Mouse (Mus musculus): ENCODE data around the gene Nod1. TPM values are rescaled to one million over a fixed set of nuclear protein-coding genes. Genes with fewer than 3 reads are reported as not detected.
"Not testable (repeated sequence)": the region's sequence is repeated elsewhere in the genome, so short reads cannot be mapped to it uniquely, and the experiment has no call there.

The Nod1 gene
- polyA plus RNA-seq, 1 experiment from 2014 or later = 2.7 TPM

- H3K36me3 ChIP-seq (replicated peaks; ENCODE audit: control insufficient read depth, insufficient read depth) = no peaks in the 10 kb centered on the region
Measured at GRCm38 (mm10) chr6:54969801-54970200, 2.6 kb downstream of the Nod1 start.

GRCm38 (mm10) chr6:54967591-54967990 is 4.8 kb downstream of the Nod1 start:
- H3K27ac ChIP-seq = no peak overlapping the region
- H3K4me2 ChIP-seq (replicated peaks) = no peak overlapping the region
- 47% methylated on average over 10 of the region's 10 CpGs for WGBS
- peaks cover 9% of the 10 kb centered on the region; the same call in 1 of the 2 replicates for H3K27me3 ChIP-seq (ENCODE audit: control insufficient read depth, insufficient read depth, low read length)
- H3K9me3 ChIP-seq (ENCODE audit: control insufficient read depth, low read length) = no peaks in the 10 kb centered on the region
- no peak overlapping the region for H3K9ac ChIP-seq
- H3K36me3 ChIP-seq (replicated peaks; ENCODE audit: control insufficient read depth, insufficient read depth) = no peaks in the 10 kb centered on the region
- ATAC-seq (ENCODE audit: low FRiP score) (no peak), DNase-seq (ENCODE audit: low spot score) (no peak)
- no peak overlapping the region for H3K4me3 ChIP-seq (replicated peaks; ENCODE audit: low read length)
- no peaks in the 10 kb centered on the region for H3K4me1 ChIP-seq (replicated peaks; ENCODE audit: control insufficient read depth, insufficient read depth, low read length)

More at GRCm38 (mm10) chr6:54969801-54970200, 2.6 kb downstream of the Nod1 start:
- Histone ChIP-seq H3K9ac (no peak overlapping the region), H3K4me2 (replicated peaks) (no peak overlapping the region), H3K4me3 (replicated peaks; ENCODE audit: low read length) (no peak overlapping the region), H3K27ac (no peak overlapping the region), H3K4me1 (replicated peaks; ENCODE audit: control insufficient read depth, insufficient read depth, low read length) (no peaks in the 10 kb centered on the region), H3K9me3 (ENCODE audit: control insufficient read depth, low read length) (no peaks in the 10 kb centered on the region), H3K27me3 (ENCODE audit: control insufficient read depth, insufficient read depth, low read length) (peaks cover 16% of the 10 kb centered on the region; the same call in 1 of the 2 replicates)
- ATAC-seq (ENCODE audit: low FRiP score) (no peak), DNase-seq (ENCODE audit: low spot score) (no peak)
- 75% methylated on average over 2 of the region's 2 CpGs for WGBS

DNA sequence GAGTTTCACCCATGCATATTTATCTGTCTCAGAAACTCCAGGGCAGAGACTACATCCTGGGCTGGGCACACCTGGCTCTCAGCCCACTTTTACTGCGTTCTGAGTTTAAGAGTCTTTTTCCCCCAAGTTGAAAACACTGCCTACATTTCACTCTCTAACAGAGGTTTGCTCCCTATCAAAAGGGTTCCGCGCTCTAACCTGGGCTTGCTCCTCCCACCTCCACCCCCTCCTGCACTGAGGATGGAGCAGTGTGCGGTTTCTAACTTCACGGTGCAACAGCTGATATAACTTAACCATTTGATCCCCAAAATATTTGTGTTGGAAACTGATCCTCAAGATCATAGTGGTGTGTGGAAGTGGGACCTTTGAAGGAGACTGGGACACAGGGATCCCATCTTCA is 7.2 kb downstream of the Nod1 start:
- DNase-seq (ENCODE audit: low spot score) (no peak), ATAC-seq (ENCODE audit: low FRiP score) (no peak)
- H3K9ac ChIP-seq = no peak overlapping the region
- H3K4me3 ChIP-seq (replicated peaks; ENCODE audit: low read length) = no peak overlapping the region
- H3K36me3 ChIP-seq (replicated peaks; ENCODE audit: control insufficient read depth, insufficient read depth) = no peaks in the 10 kb centered on the region
- no peak overlapping the region for H3K27ac ChIP-seq
- no peak overlapping the region for H3K4me2 ChIP-seq (replicated peaks)
- no peaks in the 10 kb centered on the region for H3K9me3 ChIP-seq (ENCODE audit: control insufficient read depth, low read length)
- no peaks in the 10 kb centered on the region for H3K4me1 ChIP-seq (replicated peaks; ENCODE audit: control insufficient read depth, insufficient read depth, low read length)
- WGBS = 57% methylated on average over 5 of the region's 5 CpGs
- no peaks in the 10 kb centered on the region for H3K27me3 ChIP-seq (ENCODE audit: control insufficient read depth, insufficient read depth, low read length)

DNA sequence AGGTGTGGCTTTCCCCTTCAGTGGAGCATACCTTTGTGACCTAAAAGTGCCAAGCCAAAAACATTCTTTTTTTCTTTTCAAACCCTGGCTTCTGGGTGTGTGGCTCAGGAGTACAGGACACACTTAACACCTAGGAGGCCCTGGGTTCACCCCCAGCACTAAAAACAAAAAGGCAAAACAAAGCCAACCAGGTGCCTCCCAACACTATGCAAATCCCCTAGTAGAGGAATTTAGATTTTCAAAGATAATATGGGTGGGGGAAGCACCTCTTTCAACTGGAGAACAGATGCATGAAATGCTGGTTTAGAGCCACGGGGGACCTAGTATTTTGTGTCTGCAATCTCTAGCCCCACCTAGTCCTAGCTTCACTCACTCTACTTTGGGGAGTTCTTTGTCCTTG is 7.7 kb downstream of the Nod1 start:
- DNase-seq (ENCODE audit: low spot score) = no peak
- Histone ChIP-seq H3K4me1 (replicated peaks; ENCODE audit: control insufficient read depth, insufficient read depth, low read length) (no peaks in the 10 kb centered on the region), H3K36me3 (replicated peaks; ENCODE audit: control insufficient read depth, insufficient read depth) (no peaks in the 10 kb centered on the region), H3K4me2 (replicated peaks) (no peak overlapping the region), H3K9me3 (ENCODE audit: control insufficient read depth, low read length) (no peaks in the 10 kb centered on the region), H3K9ac (no peak overlapping the region), H3K27me3 (ENCODE audit: control insufficient read depth, insufficient read depth, low read length) (no peaks in the 10 kb centered on the region), H3K27ac (no peak overlapping the region), H3K4me3 (replicated peaks; ENCODE audit: low read length) (no peak overlapping the region)
- WGBS = 61% methylated on average over 1 of the region's 1 CpGs
- no peak for ATAC-seq (ENCODE audit: low FRiP score)

- no peaks in the 10 kb centered on the region for H3K27me3 ChIP-seq (ENCODE audit: control insufficient read depth, insufficient read depth, low read length)
- 86% methylated on average over 2 of the region's 2 CpGs for WGBS
- H3K9ac ChIP-seq = no peak overlapping the region
- ATAC-seq (ENCODE audit: low FRiP score) (no peak), DNase-seq (ENCODE audit: low spot score) (no peak)
- no peaks in the 10 kb centered on the region for H3K4me1 ChIP-seq (replicated peaks; ENCODE audit: control insufficient read depth, insufficient read depth, low read length)
- H3K27ac ChIP-seq = no peak overlapping the region
- H3K4me2 ChIP-seq (replicated peaks) = no peak overlapping the region
- H3K36me3 ChIP-seq (replicated peaks; ENCODE audit: control insufficient read depth, insufficient read depth) = no peaks in the 10 kb centered on the region
- H3K4me3 ChIP-seq (replicated peaks; ENCODE audit: low read length) = no peak overlapping the region
- H3K9me3 ChIP-seq (ENCODE audit: control insufficient read depth, low read length) = no peaks in the 10 kb centered on the region
Measured at GRCm38 (mm10) chr6:54963599-54963998, 8.8 kb downstream of the Nod1 start.

DNA sequence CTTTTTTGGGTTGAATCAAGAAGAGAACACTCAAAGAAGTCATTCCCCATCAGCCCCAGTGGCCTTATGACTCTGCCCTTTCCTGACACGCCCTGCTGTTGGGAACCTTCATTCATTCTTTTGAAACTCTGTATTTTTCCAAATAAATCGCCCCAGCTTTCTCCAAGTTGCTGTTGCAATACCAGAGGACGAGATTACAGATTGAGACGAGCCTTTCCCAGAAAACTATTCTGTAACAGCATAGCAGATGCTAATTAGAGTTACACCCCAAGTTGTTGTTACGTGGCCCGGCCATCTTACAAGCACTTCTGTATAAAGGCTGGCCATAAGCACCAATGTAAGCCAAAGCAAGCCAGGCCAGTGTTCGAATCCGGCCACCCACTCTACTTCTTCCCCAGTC is 14.8 kb downstream of the Nod1 start:
- Histone ChIP-seq H3K9me3 (ENCODE audit: control insufficient read depth, low read length) (no peaks in the 10 kb centered on the region), H3K4me1 (replicated peaks; ENCODE audit: control insufficient read depth, insufficient read depth, low read length) (no peaks in the 10 kb centered on the region), H3K36me3 (replicated peaks; ENCODE audit: control insufficient read depth, insufficient read depth) (no peaks in the 10 kb centered on the region), H3K27ac (no peak overlapping the region), H3K9ac (no peak overlapping the region), H3K4me3 (replicated peaks; ENCODE audit: low read length) (no peak overlapping the region), H3K4me2 (replicated peaks) (no peak overlapping the region), H3K27me3 (ENCODE audit: control insufficient read depth, insufficient read depth, low read length) (no peaks in the 10 kb centered on the region)
- ATAC-seq (ENCODE audit: low FRiP score) (no peak), DNase-seq (ENCODE audit: low spot score) (no peak)
- 91% methylated on average over 8 of the region's 8 CpGs for WGBS

GRCm38 (mm10) chr6:54956425-54956824 is 16.0 kb downstream of the Nod1 start:
- H3K27ac ChIP-seq = no peak overlapping the region
- H3K9me3 ChIP-seq (ENCODE audit: control insufficient read depth, low read length) = no peaks in the 10 kb centered on the region
- H3K4me3 ChIP-seq (replicated peaks; ENCODE audit: low read length) = no peak overlapping the region
- no peak for DNase-seq (ENCODE audit: low spot score)
- no peaks in the 10 kb centered on the region for H3K4me1 ChIP-seq (replicated peaks; ENCODE audit: control insufficient read depth, insufficient read depth, low read length)
- H3K27me3 ChIP-seq (ENCODE audit: control insufficient read depth, insufficient read depth, low read length) = no peaks in the 10 kb centered on the region
- no peak overlapping the region for H3K9ac ChIP-seq
- H3K36me3 ChIP-seq (replicated peaks; ENCODE audit: control insufficient read depth, insufficient read depth) = no peaks in the 10 kb centered on the region
- no peak for ATAC-seq (ENCODE audit: low FRiP score)
- 89% methylated on average over 1 of the region's 1 CpGs for WGBS
- no peak overlapping the region for H3K4me2 ChIP-seq (replicated peaks)

- H3K4me2 ChIP-seq (replicated peaks) = no peak overlapping the region
- H3K9ac ChIP-seq = no peak overlapping the region
- H3K4me1 ChIP-seq (replicated peaks; ENCODE audit: control insufficient read depth, insufficient read depth, low read length) = no peaks in the 10 kb centered on the region
- H3K27ac ChIP-seq = no peak overlapping the region
- no peaks in the 10 kb centered on the region for H3K27me3 ChIP-seq (ENCODE audit: control insufficient read depth, insufficient read depth, low read length)
- no peaks in the 10 kb centered on the region for H3K9me3 ChIP-seq (ENCODE audit: control insufficient read depth, low read length)
- H3K36me3 ChIP-seq (replicated peaks; ENCODE audit: control insufficient read depth, insufficient read depth) = no peaks in the 10 kb centered on the region
- ATAC-seq (ENCODE audit: low FRiP score) = no peak
- no peak overlapping the region for H3K4me3 ChIP-seq (replicated peaks; ENCODE audit: low read length)
- no peak for DNase-seq (ENCODE audit: low spot score)
Measured at GRCm38 (mm10) chr6:54955949-54956348, 16.5 kb downstream of the Nod1 start.

DNA sequence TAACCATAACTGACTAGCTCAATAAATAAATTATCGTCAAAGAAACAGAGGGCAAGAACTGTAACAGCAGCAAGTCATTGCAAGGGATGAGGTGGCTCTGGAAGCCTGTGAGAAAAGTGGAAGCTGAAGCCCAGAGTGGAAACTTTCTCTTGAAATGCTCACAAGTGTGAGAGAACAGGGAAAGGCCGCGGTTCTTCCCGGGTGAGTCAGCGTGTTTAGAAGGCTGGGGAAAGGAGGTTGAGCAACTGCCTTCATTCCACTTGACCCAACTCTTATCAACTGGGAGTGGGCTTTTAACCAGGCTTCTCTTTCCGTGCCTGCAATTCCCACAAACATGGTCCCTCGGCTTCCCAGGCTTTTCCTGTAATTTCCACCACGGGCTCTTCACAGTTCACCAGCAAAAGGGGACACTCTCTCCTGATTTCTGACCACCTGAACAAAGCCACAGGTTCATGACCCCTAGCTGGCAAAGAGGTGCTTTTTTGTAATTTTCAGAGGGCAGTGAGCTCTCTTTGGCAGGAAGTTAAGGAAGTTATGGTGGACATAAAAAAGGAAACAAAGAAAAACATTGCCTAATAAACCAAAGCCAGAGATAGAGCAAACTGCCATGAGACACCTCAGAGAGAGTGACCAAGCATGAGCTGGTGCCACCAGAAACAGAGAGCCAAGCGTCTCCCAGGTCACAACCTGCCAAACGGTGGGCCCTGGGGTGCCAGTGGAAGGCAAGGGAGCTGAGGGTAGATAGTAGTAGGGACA is 17.6 kb downstream of the Nod1 start:
- no peaks in the 10 kb centered on the region for H3K4me1 ChIP-seq (replicated peaks; ENCODE audit: control insufficient read depth, insufficient read depth, low read length)

GRCm38 (mm10) chr6:54953399-54953798 is 19.0 kb downstream of the Nod1 start:
- not testable (repeated sequence) for ATAC-seq (ENCODE audit: low FRiP score); H3K27ac ChIP-seq; H3K36me3 ChIP-seq (replicated peaks; ENCODE audit: control insufficient read depth, insufficient read depth); H3K27me3 ChIP-seq (ENCODE audit: control insufficient read depth, insufficient read depth, low read length); H3K4me2 ChIP-seq (replicated peaks); H3K4me3 ChIP-seq (replicated peaks; ENCODE audit: low read length); DNase-seq (ENCODE audit: low spot score); H3K9ac ChIP-seq; H3K4me1 ChIP-seq (replicated peaks; ENCODE audit: control insufficient read depth, insufficient read depth, low read length); H3K9me3 ChIP-seq (ENCODE audit: control insufficient read depth, low read length)
- 85% methylated on average over 4 of the region's 4 CpGs for WGBS

More for the DNA sequence above, 17.6 kb downstream of the Nod1 start:
- 89% methylated on average over 10 of the region's 10 CpGs for WGBS
- no peaks in the 10 kb centered on the region for H3K36me3 ChIP-seq (replicated peaks; ENCODE audit: control insufficient read depth, insufficient read depth)
- H3K4me3 ChIP-seq (replicated peaks; ENCODE audit: low read length) = no peak overlapping the region
- no peaks in the 10 kb centered on the region for H3K9me3 ChIP-seq (ENCODE audit: control insufficient read depth, low read length)
- H3K27me3 ChIP-seq (ENCODE audit: control insufficient read depth, insufficient read depth, low read length) = no peaks in the 10 kb centered on the region
- no peak overlapping the region for H3K4me2 ChIP-seq (replicated peaks)
- DNase-seq (ENCODE audit: low spot score) (no peak), ATAC-seq (ENCODE audit: low FRiP score) (no peak)
- no peak overlapping the region for H3K9ac ChIP-seq
- no peak overlapping the region for H3K27ac ChIP-seq
